Mouse (Mus musculus) lung, adult 10 weeks (tissue): ENCODE data around the gene Reg2. TPM values are rescaled to one million over a fixed set of nuclear protein-coding genes. Genes with fewer than 3 reads are reported as not detected.

Experiments used
- polyA plus RNA-seq: library from polyadenylated mRNA; stranded (reverse); fragments of 350-450 nt; fragmentation: Illumina TruSeq; extraction: RNeasy Lipid Tissue Mini Kit (QIAGEN cat#74804); gene quantifications from one replicate; pipeline ENCODE4 v1.2.3, GENCODE M21; 2014; ENCODE audit warnings: low read depth, low replicate concordance; ENCODE audit not compliant: insufficient read depth

The Reg2 gene
- not detected for polyA plus RNA-seq

DNA sequence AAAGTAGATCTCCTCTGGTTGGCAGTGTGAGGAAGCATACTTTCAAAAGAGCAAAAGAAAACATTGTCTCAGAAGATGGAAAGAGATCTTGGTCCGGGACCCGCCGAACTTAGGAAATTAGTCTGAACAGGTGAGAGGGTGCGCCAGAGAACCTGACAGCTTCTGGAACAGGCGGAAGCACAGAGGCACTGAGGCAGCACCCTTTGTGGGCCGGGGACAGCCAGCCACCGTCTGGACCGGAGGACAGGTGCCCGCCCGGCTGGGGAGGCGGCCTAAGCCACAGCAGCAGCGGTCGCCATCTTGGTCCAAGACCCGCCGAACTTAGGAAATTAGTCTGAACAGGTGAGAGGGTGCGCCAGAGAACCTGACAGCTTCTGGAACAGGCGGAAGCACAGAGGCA, at the start of gene Reg2:
Gene Reg2 (plus strand): TSS at position 301 of the 400 bp plus-strand sequence.

DNA sequence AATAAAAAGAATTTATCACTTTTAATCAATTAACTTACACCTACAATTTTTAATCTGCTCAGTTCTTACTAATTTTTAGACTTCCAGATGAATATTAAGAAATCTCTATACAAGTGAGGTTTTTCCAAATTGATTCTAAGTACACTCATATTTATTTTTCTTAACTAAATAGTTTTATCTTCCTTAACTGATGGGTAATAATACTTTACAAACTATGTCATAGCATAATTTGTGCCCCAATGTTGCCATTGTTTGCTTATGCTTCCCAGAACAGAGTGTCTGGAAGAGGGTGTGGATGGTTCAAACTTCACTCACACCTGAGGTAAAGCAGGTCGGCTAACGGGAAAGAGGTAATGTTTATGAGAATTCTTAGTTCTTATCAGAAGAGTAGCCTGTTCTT, 25.1 kb upstream of the Reg2 start, which contains the start of gene Reg3b:
Gene Reg3b (plus strand): TSS at position 301 of the 400 bp plus-strand sequence.

DNA sequence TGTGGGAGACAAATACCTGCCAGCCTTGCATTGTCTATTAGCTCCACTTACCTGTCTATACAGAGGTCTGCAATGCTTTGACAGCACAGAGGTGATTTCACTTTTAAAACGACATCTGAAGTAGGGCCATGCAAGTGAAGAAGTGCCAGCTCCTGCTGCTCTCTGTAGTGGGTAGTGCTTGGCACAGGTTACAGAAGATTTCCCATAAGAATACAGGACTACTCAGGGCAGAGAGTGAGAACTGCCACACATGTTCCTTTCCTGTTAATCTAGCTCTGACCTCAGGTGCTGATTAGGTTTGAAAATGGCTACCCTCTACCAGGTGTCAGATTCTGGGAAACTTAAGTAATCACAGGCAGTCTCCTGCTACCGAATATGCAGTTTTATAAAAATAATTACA, 16.7 kb upstream of the Reg2 start, which contains the start of gene Reg3d:
Gene Reg3d (minus strand): TSS at position 101 of the 400 bp plus-strand sequence.

DNA sequence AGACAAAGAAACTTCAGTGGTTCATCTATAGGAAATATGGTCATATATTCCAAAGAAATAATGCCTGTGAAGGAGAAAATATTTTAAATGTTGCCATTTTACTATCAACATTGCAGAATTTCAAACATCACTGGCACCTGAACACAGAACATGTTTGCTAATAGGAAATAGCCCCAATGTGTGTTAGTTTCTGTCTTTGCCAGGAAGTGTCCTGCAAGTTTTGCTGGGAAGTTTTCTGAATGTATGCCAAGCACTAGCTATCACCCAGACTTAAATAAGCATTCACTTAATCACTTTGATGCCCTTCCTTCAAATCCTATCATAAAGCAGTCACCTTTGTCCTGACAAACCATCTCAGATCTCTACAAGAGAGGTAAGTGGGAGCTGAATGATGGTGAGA, 15.0 kb upstream of the Reg2 start, which contains the start of gene Reg3a:
Gene Reg3a (plus strand): TSS at position 301 of the 400 bp plus-strand sequence.

DNA sequence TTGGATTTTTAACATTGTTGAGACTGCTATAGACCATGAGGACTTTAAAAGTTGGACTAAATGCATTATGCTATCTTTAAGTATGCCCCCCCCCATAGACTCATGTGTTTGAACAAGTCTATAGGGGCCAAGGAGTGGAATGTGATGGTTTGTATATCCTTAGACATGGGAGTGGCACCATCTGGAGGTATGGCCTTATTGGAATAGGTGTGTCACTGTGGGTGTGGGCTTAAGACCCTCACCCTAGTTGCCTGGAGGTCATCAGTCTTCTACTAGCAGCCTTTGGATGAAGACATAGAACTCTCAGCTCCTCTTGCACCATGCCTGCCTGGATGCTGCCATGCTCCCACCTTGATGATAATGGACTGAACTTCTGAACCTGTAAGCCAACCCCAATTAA, 27.0 kb downstream of the Reg2 start, which contains the start of gene Reg1:
Gene Reg1 (plus strand): TSS at position 301 of the 400 bp plus-strand sequence.

Other genes starting within 250 kb of the Reg2 start
- gene Reg3b, start 25.0 kb upstream of the Reg2 start, polyA plus RNA-seq = not detected
- gene Reg3d, start 16.8 kb upstream of the Reg2 start, polyA plus RNA-seq = not detected
- gene Reg3a, start 14.9 kb upstream of the Reg2 start, polyA plus RNA-seq = not detected
- gene Reg1, start 27.1 kb downstream of the Reg2 start, polyA plus RNA-seq = not detected
- 96.9 TPM for gene Reg3g, start 73.2 kb downstream of the Reg2 start, polyA plus RNA-seq